Mouse (Mus musculus): ENCODE measurements around the gene Tmf1. TPM values are rescaled to one million over a fixed set of nuclear protein-coding genes. Genes with fewer than 3 reads are reported as not detected.

The Tmf1 gene
- total RNA-seq, 1 experiment = 28.2 TPM

GRCm38 (mm10) chr6:97223566-97223965 is 44.6 kb upstream of the Tmf1 start:
- H3K27ac ChIP-seq (ENCODE audit: insufficient read depth, low read depth, low read length, poor library complexity, severe bottlenecking) = no peak overlapping the region
- no peak overlapping the region for H3K4me3 ChIP-seq (ENCODE audit: insufficient read depth in 1 of 2, low read depth in 1 of 2, low read length in 2 of 2, poor library complexity in 1 of 2, severe bottlenecking in 1 of 2)

DNA sequence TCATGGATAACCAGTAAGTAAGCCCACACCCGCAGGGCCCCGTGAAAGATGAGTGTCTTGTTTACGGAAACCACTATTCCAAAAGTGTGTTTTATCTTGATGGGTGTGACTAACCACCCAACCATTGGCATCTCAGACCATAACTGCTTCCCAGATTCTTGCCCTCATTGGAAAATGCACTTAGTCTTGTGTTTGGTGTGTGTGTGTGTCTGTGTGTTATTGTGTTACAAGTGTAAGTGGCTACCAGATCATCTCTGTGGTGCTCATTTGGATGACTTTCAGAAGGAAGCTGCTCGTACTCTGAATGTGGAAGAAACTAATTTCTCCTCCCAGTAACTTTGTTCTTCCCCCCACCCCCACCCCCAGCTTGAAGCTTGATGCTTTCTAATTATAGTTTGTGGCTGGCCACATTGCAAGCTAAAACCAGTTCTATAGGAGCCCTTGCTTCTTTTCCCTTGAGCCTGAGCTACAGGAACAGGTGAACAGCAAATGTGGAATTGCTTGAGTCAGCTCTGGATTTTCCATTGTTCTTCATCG is 44.1 kb upstream of the Tmf1 start:
- TF ChIP-seq ZC3H11A (IDR thresholded peaks at IDR 0.05; ENCODE audit: borderline replicate concordance, low read depth, low read length) (no peak), CHD2 (IDR thresholded peaks at IDR 0.05; ENCODE audit: low read depth, low read length) (no peak), HCFC1 (IDR thresholded peaks at IDR 0.05; ENCODE audit: borderline replicate concordance, insufficient read depth, low read length) (no peak), ZNF384 (IDR thresholded peaks at IDR 0.05; ENCODE audit: low read depth, low read length) (no peak), MAFK (IDR thresholded peaks at IDR 0.05; ENCODE audit: insufficient read depth, low read depth, low read length) (no peak)
- H3K27ac ChIP-seq (ENCODE audit: insufficient read depth, low read depth, low read length, poor library complexity, severe bottlenecking) = no peak overlapping the region
- no peaks in the 10 kb centered on the region for H3K9me3 ChIP-seq (ENCODE audit: control insufficient read depth, insufficient read depth, low read depth, low read length)
- in situ Hi-C loops (cut with MboI; ENCODE audit: low sequenced_read_pairs in 2 of 2, unreplicated experiment in 2 of 2) = no loop called here
- H3K4me3 ChIP-seq (ENCODE audit: insufficient read depth in 1 of 2, low read depth in 1 of 2, low read length in 2 of 2, poor library complexity in 1 of 2, severe bottlenecking in 1 of 2) = no peak overlapping the region
- H3K9ac ChIP-seq (ENCODE audit: insufficient read depth, low read depth, low read length, poor library complexity, severe bottlenecking) = no peak overlapping the region
- DNase-seq (ENCODE audit: low read depth, low spot score) = no peak
- peaks cover 0 to 3% of the 10 kb centered on the region in 2 experiments; a peak in 1 of 4 replicates for H3K4me1 ChIP-seq (ENCODE audit: control insufficient read depth in 2 of 2, insufficient read depth in 2 of 2, low read length in 2 of 2, poor library complexity in 1 of 2)
- H3K36me3 ChIP-seq (ENCODE audit: control insufficient read depth, insufficient read depth, low read length, poor library complexity, severe bottlenecking) = no peaks in the 10 kb centered on the region

More at GRCm38 (mm10) chr6:97223566-97223965, 44.6 kb upstream of the Tmf1 start:
- DNase-seq (ENCODE audit: low read depth, low spot score) = no peak
- TF ChIP-seq ZNF384 (IDR thresholded peaks at IDR 0.05; ENCODE audit: low read depth, low read length) (no peak), MAFK (IDR thresholded peaks at IDR 0.05; ENCODE audit: insufficient read depth, low read depth, low read length) (no peak), HCFC1 (IDR thresholded peaks at IDR 0.05; ENCODE audit: borderline replicate concordance, insufficient read depth, low read length) (no peak), CHD2 (IDR thresholded peaks at IDR 0.05; ENCODE audit: low read depth, low read length) (no peak), ZC3H11A (IDR thresholded peaks at IDR 0.05; ENCODE audit: borderline replicate concordance, low read depth, low read length) (no peak)
- in situ Hi-C loops (cut with MboI; ENCODE audit: low sequenced_read_pairs in 2 of 2, unreplicated experiment in 2 of 2) = no loop called here
- Histone ChIP-seq H3K4me1 (ENCODE audit: control insufficient read depth in 2 of 2, insufficient read depth in 2 of 2, low read length in 2 of 2, poor library complexity in 1 of 2) (peaks cover 0 to 3% of the 10 kb centered on the region in 2 experiments; a peak in 1 of 4 replicates), H3K9me3 (ENCODE audit: control insufficient read depth, insufficient read depth, low read depth, low read length) (no peaks in the 10 kb centered on the region), H3K36me3 (ENCODE audit: control insufficient read depth, insufficient read depth, low read length, poor library complexity, severe bottlenecking) (no peaks in the 10 kb centered on the region), H3K9ac (ENCODE audit: insufficient read depth, low read depth, low read length, poor library complexity, severe bottlenecking) (no peak overlapping the region)

DNA sequence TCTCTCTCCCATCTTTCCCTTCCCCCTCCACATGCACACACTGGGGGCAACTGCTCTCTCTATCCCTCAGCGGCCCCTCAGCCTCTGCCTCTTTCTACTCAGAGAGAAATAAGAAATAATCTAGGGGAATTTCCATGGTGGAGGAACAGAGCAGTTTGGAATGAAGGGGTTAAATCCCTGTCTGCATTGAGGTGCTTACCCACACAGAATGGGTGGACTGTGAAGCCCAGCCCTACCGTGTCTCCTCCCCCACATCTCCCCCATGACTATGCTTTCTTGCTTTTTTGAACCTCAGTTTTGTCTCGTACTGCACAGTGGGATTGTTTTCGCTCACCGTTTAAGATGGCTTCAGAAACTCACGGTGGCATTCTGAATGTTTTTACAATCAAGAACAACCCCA is 43.4 kb upstream of the Tmf1 start:
- H3K4me3 ChIP-seq (ENCODE audit: insufficient read depth in 1 of 2, low read depth in 1 of 2, low read length in 2 of 2, poor library complexity in 1 of 2, severe bottlenecking in 1 of 2) = no peak overlapping the region
- no peak for TF ChIP-seq ZC3H11A (IDR thresholded peaks at IDR 0.05; ENCODE audit: borderline replicate concordance, low read depth, low read length)
- no peak for TF ChIP-seq MAFK (IDR thresholded peaks at IDR 0.05; ENCODE audit: insufficient read depth, low read depth, low read length)
- TF ChIP-seq ZNF384 (IDR thresholded peaks at IDR 0.05; ENCODE audit: low read depth, low read length) = no peak
- TF ChIP-seq HCFC1 (IDR thresholded peaks at IDR 0.05; ENCODE audit: borderline replicate concordance, insufficient read depth, low read length) = no peak
- no peak for TF ChIP-seq CHD2 (IDR thresholded peaks at IDR 0.05; ENCODE audit: low read depth, low read length)
- no peak for DNase-seq (ENCODE audit: low read depth, low spot score)
- H3K36me3 ChIP-seq (ENCODE audit: control insufficient read depth, insufficient read depth, low read length, poor library complexity, severe bottlenecking) = no peaks in the 10 kb centered on the region
- no peak overlapping the region for H3K27ac ChIP-seq (ENCODE audit: insufficient read depth, low read depth, low read length, poor library complexity, severe bottlenecking)
- no peak overlapping the region for H3K9ac ChIP-seq (ENCODE audit: insufficient read depth, low read depth, low read length, poor library complexity, severe bottlenecking)
- peaks cover 0 to 3% of the 10 kb centered on the region in 2 experiments; a peak in 1 of 4 replicates for H3K4me1 ChIP-seq (ENCODE audit: control insufficient read depth in 2 of 2, insufficient read depth in 2 of 2, low read length in 2 of 2, poor library complexity in 1 of 2)
- in situ Hi-C loops (cut with MboI; ENCODE audit: low sequenced_read_pairs in 2 of 2, unreplicated experiment in 2 of 2) = no loop called here
- H3K9me3 ChIP-seq (ENCODE audit: control insufficient read depth, insufficient read depth, low read depth, low read length) = no peaks in the 10 kb centered on the region

DNA sequence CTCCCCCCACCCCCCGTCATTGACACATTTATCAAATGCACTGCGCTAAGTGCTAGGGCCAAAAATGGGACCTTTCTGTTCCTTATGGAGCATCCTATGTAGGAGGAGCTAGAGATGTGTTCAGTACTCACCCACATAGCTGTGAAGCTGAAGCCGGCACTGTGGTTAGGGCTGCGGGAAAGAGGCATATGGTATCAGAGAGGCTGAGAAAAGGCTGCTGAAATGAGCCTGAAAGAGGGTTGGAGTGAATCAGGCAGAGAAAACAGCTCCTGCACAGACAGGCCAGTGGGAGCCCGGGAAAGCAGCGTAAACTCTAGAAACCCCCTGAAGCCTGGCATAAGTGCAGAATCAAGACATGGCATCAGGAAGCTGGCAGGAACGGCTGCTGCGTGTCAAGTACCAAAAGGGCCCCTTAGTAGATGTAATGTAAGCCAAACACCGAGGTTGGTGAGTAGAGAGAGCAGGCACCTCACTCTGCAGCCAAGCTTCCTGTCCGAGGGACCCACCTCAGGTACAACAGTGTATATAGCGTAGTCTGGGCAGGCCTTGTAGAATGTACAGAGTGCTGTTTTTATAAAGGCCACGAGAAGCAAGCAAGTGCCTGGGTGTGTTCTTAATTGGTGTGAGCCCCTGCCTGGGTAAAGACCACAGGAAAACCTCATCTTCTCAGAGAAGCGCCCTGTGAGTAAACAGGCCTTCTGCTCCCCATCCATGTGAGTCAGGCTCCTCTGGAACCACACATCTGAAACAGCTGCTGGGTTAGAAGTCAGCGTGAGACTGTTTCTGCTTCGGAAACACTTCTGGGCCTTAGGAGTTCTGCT is 42.5 kb upstream of the Tmf1 start:
- Histone ChIP-seq H3K36me3 (ENCODE audit: control insufficient read depth, insufficient read depth, low read length, poor library complexity, severe bottlenecking) (no peaks in the 10 kb centered on the region), H3K4me3 (ENCODE audit: insufficient read depth in 1 of 2, low read depth in 1 of 2, low read length in 2 of 2, poor library complexity in 1 of 2, severe bottlenecking in 1 of 2) (no peak overlapping the region), H3K9me3 (ENCODE audit: control insufficient read depth, insufficient read depth, low read depth, low read length) (no peaks in the 10 kb centered on the region), H3K27ac (ENCODE audit: insufficient read depth, low read depth, low read length, poor library complexity, severe bottlenecking) (no peak overlapping the region), H3K9ac (ENCODE audit: insufficient read depth, low read depth, low read length, poor library complexity, severe bottlenecking) (no peak overlapping the region), H3K4me1 (ENCODE audit: control insufficient read depth in 2 of 2, insufficient read depth in 2 of 2, low read length in 2 of 2, poor library complexity in 1 of 2) (peaks cover 0 to 3% of the 10 kb centered on the region in 2 experiments; a peak in 2 of 4 replicates)
- TF ChIP-seq ZNF384 (IDR thresholded peaks at IDR 0.05; ENCODE audit: low read depth, low read length) (no peak), CHD2 (IDR thresholded peaks at IDR 0.05; ENCODE audit: low read depth, low read length) (no peak), HCFC1 (IDR thresholded peaks at IDR 0.05; ENCODE audit: borderline replicate concordance, insufficient read depth, low read length) (no peak), MAFK (IDR thresholded peaks at IDR 0.05; ENCODE audit: insufficient read depth, low read depth, low read length) (no peak), ZC3H11A (IDR thresholded peaks at IDR 0.05; ENCODE audit: borderline replicate concordance, low read depth, low read length) (no peak)
- no peak for DNase-seq (ENCODE audit: low read depth, low spot score)
- in situ Hi-C loops (cut with MboI; ENCODE audit: low sequenced_read_pairs in 2 of 2, unreplicated experiment in 2 of 2) = no loop called here
